Mouse (Mus musculus): Measurements from ENCODE around the gene Lingo2.

- TF ChIP-seq CTCF (IDR thresholded peaks at IDR 0.05; ENCODE audit: low read depth, low read length) (no peak), POLR2A (IDR thresholded peaks at IDR 0.05; ENCODE audit: borderline replicate concordance, low read depth, low read length) (no peak)
Observed at GRCm38 (mm10) chr4:35917453-35917852, 1034.1 kb downstream of the Lingo2 start.
